Mouse (Mus musculus) midbrain, embryonic 11.5 days (tissue): Measurements from ENCODE around the gene Cga. TPM values are rescaled to one million over a fixed set of nuclear protein-coding genes. Genes with fewer than 3 reads are reported as not detected.

Source experiments
- ATAC-seq: fragments of 200-750 bp; cut with Nextera tagmentation; 2 replicates; pipeline ENCODE4 v1.8.0; 2017; ENCODE audit warnings: moderate TSS enrichment, moderate library complexity; ENCODE audit not compliant: low FRiP score
- DNase-seq: peaks from one replicate; pipeline ENCODE4 v3.0.0; 2015; ENCODE audit warnings: low spot score; ENCODE audit errors: missing footprints
- H3K27ac ChIP-seq: fragments of 300-500 bp; sonication (generic); 2 replicates; pipeline ENCODE4 v1.5.1; 2014; ENCODE audit warnings: low read depth, low read length
- H3K27me3 ChIP-seq: fragments of 300-500 bp; sonication (generic); 2 replicates; pipeline ENCODE4 v1.6.1; 2014; ENCODE audit warnings: mild to moderate bottlenecking, low read length, moderate library complexity, mixed read lengths; ENCODE audit not compliant: control insufficient read depth, insufficient read depth
- H3K36me3 ChIP-seq: fragments of 300-500 bp; sonication (generic); 2 replicates; pipeline ENCODE4 v1.6.1; 2014; ENCODE audit warnings: mild to moderate bottlenecking, low read length, moderate library complexity, mixed read lengths; ENCODE audit not compliant: control insufficient read depth, insufficient read depth
- H3K4me1 ChIP-seq: fragments of 300-500 bp; sonication (generic); 2 replicates; pipeline ENCODE4 v1.6.1; 2014; ENCODE audit warnings: low read length; ENCODE audit not compliant: control insufficient read depth, insufficient read depth
- H3K4me2 ChIP-seq: fragments of 300-500 bp; sonication (generic); 2 replicates; pipeline ENCODE4 v1.6.1; 2014; ENCODE audit warnings: mild to moderate bottlenecking, moderate library complexity
- H3K4me3 ChIP-seq: fragments of 300-500 bp; sonication (generic); 2 replicates; pipeline ENCODE4 v1.5.1; 2014; ENCODE audit warnings: low read depth, low read length
- H3K9ac ChIP-seq: fragments of 300-500 bp; sonication (generic); 2 replicates; pipeline ENCODE4 v1.6.1; 2014; ENCODE audit warnings: low read length
- H3K9me3 ChIP-seq: fragments of 300-500 bp; sonication (generic); 2 replicates; pipeline ENCODE4 v1.6.1; 2016; ENCODE audit warnings: low read length; ENCODE audit not compliant: control insufficient read depth
- WGBS: fragments of 180-500 bp; shearing (Covaris S2); extraction: QIAGEN DNeasy Blood & Tissue Kit; methylation state at CpG from one replicate; pipeline ENCODE4 v1.1.7; 2014; 5-methylcytosine and 5-hydroxymethylcytosine counted together
- polyA plus RNA-seq: library from polyadenylated mRNA; unstranded; fragments of >200 nt; fragmentation: Nextera tagmentation; extraction: Ambion mirVana; gene quantifications from 2 replicates; pipeline ENCODE4 v1.2.1, GENCODE M21; 2014

The Cga gene
- polyA plus RNA-seq, 1 experiment from 2014 or later = not detected

- H3K36me3 ChIP-seq = no peaks in the 10 kb centered on the region; the same call in 1 of the 2 replicates
- no peaks in the 10 kb centered on the region for H3K27me3 ChIP-seq
- H3K27ac ChIP-seq = no peak overlapping the region
- no peak overlapping the region for H3K4me3 ChIP-seq
- H3K9me3 ChIP-seq = no peaks in the 10 kb centered on the region
- no peak overlapping the region for H3K9ac ChIP-seq
- no peaks in the 10 kb centered on the region for H3K4me1 ChIP-seq
- no peak for DNase-seq
- no peak overlapping the region for H3K4me2 ChIP-seq
- no peak for ATAC-seq
- 91% methylated on average over 3 of the region's 3 CpGs for WGBS
Observed at GRCm38 (mm10) chr4:34869813-34870212, 23.8 kb upstream of the Cga start.

- no peak overlapping the region for H3K4me3 ChIP-seq
- no peak for ATAC-seq
- no peaks in the 10 kb centered on the region; the same call in 1 of the 2 replicates for H3K36me3 ChIP-seq
- 97% methylated on average over 4 of the region's 4 CpGs for WGBS
- H3K4me1 ChIP-seq = no peaks in the 10 kb centered on the region
- no peak overlapping the region for H3K27ac ChIP-seq
- peak; percentile 44 for DNase-seq
- no peak overlapping the region for H3K4me2 ChIP-seq
- no peaks in the 10 kb centered on the region for H3K27me3 ChIP-seq
- H3K9ac ChIP-seq = no peak overlapping the region
- H3K9me3 ChIP-seq = no peaks in the 10 kb centered on the region
Observed at GRCm38 (mm10) chr4:34872896-34873495, 20.6 kb upstream of the Cga start.

GRCm38 (mm10) chr4:34874234-34874633 lies 19.3 kb upstream of the Cga start:
- no peak overlapping the region for H3K9ac ChIP-seq
- no peak overlapping the region for H3K27ac ChIP-seq
- H3K4me2 ChIP-seq = no peak overlapping the region
- no peaks in the 10 kb centered on the region for H3K9me3 ChIP-seq
- 87% methylated on average over 1 of the region's 1 CpGs for WGBS
- H3K4me1 ChIP-seq = no peaks in the 10 kb centered on the region
- no peak overlapping the region for H3K4me3 ChIP-seq
- no peak for ATAC-seq
- no peaks in the 10 kb centered on the region for H3K27me3 ChIP-seq
- no peak for DNase-seq
- no peaks in the 10 kb centered on the region for H3K36me3 ChIP-seq

GRCm38 (mm10) chr4:34880921-34881650 lies 12.5 kb upstream of the Cga start:
- Histone ChIP-seq H3K4me3 (peak overlapping the region; percentile 94), H3K36me3 (no peaks in the 10 kb centered on the region), H3K4me2 (peak overlapping the region; percentile 74), H3K27me3 (no peaks in the 10 kb centered on the region), H3K27ac (no peak overlapping the region), H3K9ac (no peak overlapping the region), H3K9me3 (no peaks in the 10 kb centered on the region), H3K4me1 (peaks cover 12% of the 10 kb centered on the region)
- ATAC-seq = no peak
- no peak for DNase-seq
- 91% methylated on average over 10 of the region's 10 CpGs for WGBS

- peaks cover 12% of the 10 kb centered on the region for H3K4me1 ChIP-seq
- H3K4me2 ChIP-seq = peak overlapping the region; percentile 74
- H3K27ac ChIP-seq = no peak overlapping the region; the same call in 1 of the 2 replicates
- DNase-seq (peak; percentile 92), ATAC-seq (no peak)
- peak overlapping the region; percentile 94 for H3K4me3 ChIP-seq
- H3K27me3 ChIP-seq = no peaks in the 10 kb centered on the region
- H3K36me3 ChIP-seq = no peaks in the 10 kb centered on the region
- peak overlapping the region; percentile 99 for H3K9ac ChIP-seq
- H3K9me3 ChIP-seq = no peaks in the 10 kb centered on the region
- 24% methylated on average over 4 of the region's 4 CpGs for WGBS
Observed at GRCm38 (mm10) chr4:34881851-34882250, 11.7 kb upstream of the Cga start.

- no peaks in the 10 kb centered on the region for H3K27me3 ChIP-seq
- H3K4me3 ChIP-seq = peak overlapping the region; percentile 94
- peak; percentile 82 for ATAC-seq
- peak; percentile 95 for DNase-seq
- H3K27ac ChIP-seq = peak overlapping the region; percentile 99
- H3K4me2 ChIP-seq = peak overlapping the region; percentile 74
- H3K36me3 ChIP-seq = no peaks in the 10 kb centered on the region
- H3K9me3 ChIP-seq = no peaks in the 10 kb centered on the region
- H3K4me1 ChIP-seq = peaks cover 12% of the 10 kb centered on the region
- H3K9ac ChIP-seq = peak overlapping the region; percentile 99
- under 1% methylated on average over 53 of the region's 58 CpGs for WGBS
Observed at GRCm38 (mm10) chr4:34882291-34882769, 11.2 kb upstream of the Cga start.

GRCm38 (mm10) chr4:34882818-34883217 lies 10.8 kb upstream of the Cga start, which contains the start of gene Zfp292:
Zfp292 (minus strand) TSS chr4:34882960.
- peak within 1 kb of the TSS; percentile 94 for H3K4me3 ChIP-seq
- H3K9me3 ChIP-seq = no peaks in the 10 kb centered on the region
- peaks cover 12% of the 10 kb centered on the region for H3K4me1 ChIP-seq
- under 1% methylated on average over 37 of the region's 44 CpGs for WGBS
- H3K27me3 ChIP-seq = no peaks in the 10 kb centered on the region
- peak within 1 kb of the TSS; percentile 99 for H3K27ac ChIP-seq
- H3K36me3 ChIP-seq = no peaks in the 10 kb centered on the region
- H3K4me2 ChIP-seq = peak within 1 kb of the TSS; percentile 74
- ATAC-seq (peak; percentile 95), DNase-seq (peak; percentile 98)
- H3K9ac ChIP-seq = peak within 1 kb of the TSS; percentile 99

- Histone ChIP-seq H3K4me2 (peak overlapping the region; percentile 74), H3K4me3 (peak overlapping the region; percentile 94), H3K9ac (peak overlapping the region; percentile 99), H3K27ac (peak overlapping the region; percentile 99; the same call in 1 of the 2 replicates), H3K4me1 (peaks cover 12% of the 10 kb centered on the region), H3K36me3 (no peaks in the 10 kb centered on the region), H3K9me3 (no peaks in the 10 kb centered on the region), H3K27me3 (no peaks in the 10 kb centered on the region)
- WGBS = 57% methylated on average over 16 of the region's 16 CpGs
- DNase-seq (no peak), ATAC-seq (no peak)
Observed at GRCm38 (mm10) chr4:34883366-34884029, 10.1 kb upstream of the Cga start.
